In the genomic region with DNA sequence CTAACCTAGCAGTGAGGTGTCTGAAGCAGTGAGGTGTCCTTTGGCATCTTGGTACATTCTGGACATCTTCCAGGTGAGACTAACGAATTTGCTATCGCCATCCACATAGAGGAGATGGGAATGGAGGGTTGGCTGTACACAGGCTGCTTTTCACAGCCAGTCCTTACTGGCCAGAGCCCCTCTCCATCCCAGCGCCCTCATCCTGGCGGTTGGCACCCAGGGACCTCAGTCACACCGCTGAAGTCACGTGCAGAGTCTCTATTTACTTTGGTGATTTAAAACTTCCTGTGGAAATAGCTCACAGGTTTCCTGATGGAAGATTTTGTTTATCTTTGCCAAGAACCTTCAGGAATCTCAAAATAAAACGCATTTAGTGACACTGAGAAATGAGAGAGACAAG, we compare ENCODE assay signal across 19 mouse cellular contexts.
DNase-seq lines count a peak whose midpoint lies in the region; TF ChIP-seq lines count a peak whose summit lies in the region.
"Had no signal": no experiment of that assay in that cellular context is flagged by ENCODE, and none has a peak within 500 bp of the region (broad histone marks: within the 10 kb centered on the region; RNA-seq: fewer than 3 reads in every experiment).

No protein-coding gene starts in this region.

- peak; percentile 22 for DNase-seq in adrenal gland, postnatal 14 days
- no peak for DNase-seq in adrenal gland, adult 8-10 months
- DNase-seq in kidney, adult 2 months, result peak; percentile 71
- DNase-seq in kidney, adult 11 months, result no peak
- no peak for DNase-seq in layer of hippocampus, adult 2 months (ENCODE audit: low spot score in 2 of 2)
- no peak for DNase-seq in layer of hippocampus, adult 8-10 months (ENCODE audit: low spot score in 2 of 2)
- DNase-seq in natural killer cell, adult 2 months (ENCODE audit: low spot score in 2 of 2), result no peak
- DNase-seq: cerebellum, adult 11-12 months; gastrocnemius, postnatal 36 days; heart, postnatal 10 days; liver; thymus, adult 18-20 months; thymus, postnatal 36 days had no signal

- WGBS in kidney, adult 2 months, result 34% methylated on average over 7 of the region's 7 CpGs

- H3K4me1 ChIP-seq in kidney, adult 2 months (ENCODE audit: control insufficient read depth, insufficient read depth, low read length), result no peaks in the 10 kb centered on the region; the same call in none of the 2 replicates
- H3K4me1 ChIP-seq in brown adipose tissue, adult 24 weeks (ENCODE audit: control insufficient read depth, insufficient read depth, insufficient read length, low read length), result peaks cover 32% of the 10 kb centered on the region
- H3K4me1 ChIP-seq: limb, embryonic 10.5 days had no signal

- no peaks in the 10 kb centered on the region for H3K36me3 ChIP-seq in kidney, adult 2 months (ENCODE audit: control insufficient read depth, insufficient read depth, low read length)
- H3K36me3 ChIP-seq: forebrain, embryonic 10.5 days; limb, embryonic 10.5 days; midbrain, embryonic 10.5 days had no signal

- peak overlapping the region; percentile 94 for H3K27ac ChIP-seq in kidney, adult 2 months (ENCODE audit: insufficient read depth, low read depth, low read length)
- peak overlapping the region; percentile 73 for H3K27ac ChIP-seq in layer of hippocampus, adult 2 months
- H3K27ac ChIP-seq in brown adipose tissue, adult 24 weeks (replicated peaks; ENCODE audit: low read depth, low read length), result peak overlapping the region; percentile 79
- H3K27ac ChIP-seq: forebrain, embryonic 10.5 days; hindbrain, embryonic 14.5 days; kidney, postnatal 0 days; limb, embryonic 10.5 days; midbrain, embryonic 10.5 days had no signal

- no peak overlapping the region for H3K4me3 ChIP-seq in kidney, adult 2 months (ENCODE audit: insufficient read depth, low read depth, low read length)
- peak overlapping the region; percentile 46 for H3K4me3 ChIP-seq in layer of hippocampus, adult 2 months
- H3K4me3 ChIP-seq in brown adipose tissue, adult 24 weeks (ENCODE audit: insufficient read depth, low read depth, low read length), result no peak overlapping the region
- H3K4me3 ChIP-seq: forebrain, embryonic 10.5 days; limb, embryonic 10.5 days; midbrain, embryonic 10.5 days had no signal

- no peak for TF ChIP-seq POLR2A in kidney, adult 2 months (IDR thresholded peaks at IDR 0.05; ENCODE audit: low read depth, low read length)

- no peaks in the 10 kb centered on the region for H3K27me3 ChIP-seq in kidney, adult 2 months (replicated peaks; ENCODE audit: control insufficient read depth, insufficient read depth, low read length)

- TF ChIP-seq CTCF in kidney, adult 2 months (conservative IDR thresholded peaks at IDR 0.05; ENCODE audit: insufficient read depth, insufficient read length, low read depth, low read length), result no peak
- no peak for TF ChIP-seq CTCF in layer of hippocampus, adult 2 months (conservative IDR thresholded peaks at IDR 0.05)

Comparison
In these comparisons a context has a peak if more than half of its experiments do, and no peak if none do; other contexts are left out.
1. DNase-seq: peak in adrenal gland, postnatal 14 days (single experiment) and kidney, adult 2 months (single experiment); none in adrenal gland, adult 8-10 months (single experiment), kidney, adult 11 months (single experiment), layer of hippocampus, adult 2 months (0 of 2), layer of hippocampus, adult 8-10 months (0 of 2) and natural killer cell, adult 2 months (0 of 2).
2. Peak in every context shown above with its lines, with median percentiles within 50 percentile points of each other: H3K27ac ChIP-seq.